Mouse (Mus musculus): Measurements from ENCODE around the gene Ift43. TPM values are rescaled to one million over a fixed set of nuclear protein-coding genes. Genes with fewer than 3 reads are reported as not detected.

The Ift43 gene
- total and polyA plus RNA-seq, 3 experiments: 0.42 to 1.9 TPM; not detected in 1

Other genes starting within 250 kb of the Ift43 start
- 0.42 and 0.46 TPM in 2 replicates for gene Tgfb3, start 3.5 kb upstream of the Ift43 start, total RNA-seq (2012; rRNA removed)
- gene Tgfb3, start 3.5 kb upstream of the Ift43 start, polyA plus RNA-seq (2012; ENCODE audit: insufficient read depth in 1 of 2, insufficient read length in 2 of 2, low read depth in 1 of 2, low replicate concordance in 2 of 2, missing spikeins in 1 of 2): under 1 TPM in 1 of 2 experiments, not detected in 1; 0.96 TPM
- 13.5 and 15.5 TPM in 2 replicates for gene Gpatch2l, start 159.3 kb downstream of the Ift43 start, total RNA-seq (2012; rRNA removed)
- 10 to 100 TPM; 18.6 to 50.5 TPM for gene Gpatch2l, start 159.3 kb downstream of the Ift43 start, polyA plus RNA-seq (2012; ENCODE audit: insufficient read depth in 1 of 2, insufficient read length in 2 of 2, low read depth in 1 of 2, low replicate concordance in 2 of 2, missing spikeins in 1 of 2)

Measured in MEL (cell line).